Mouse (Mus musculus) cerebellum, adult 9-10 months (tissue): ENCODE results near the gene Mief1.

Experiments used
- DNase-seq: peaks from one replicate; pipeline ENCODE4 v3.0.0; 2022

Gene Mief1

GRCm38 (mm10) chr15:80228071-80228800, 5.6 kb upstream of the Mief1 start:
- DNase-seq: no peak

GRCm38 (mm10) chr15:80232331-80232730, 1.5 kb upstream of the Mief1 start:
- DNase-seq: no peak

GRCm38 (mm10) chr15:80233053-80233452, 765 bp upstream of the Mief1 start:
- peak; percentile 56 for DNase-seq

- no peak for DNase-seq
Measured at GRCm38 (mm10) chr15:80235535-80235934, 1.7 kb downstream of the Mief1 start, which contains the start of gene AC140267.1. AC140267.1 (plus strand) TSS chr15:80235835.

GRCm38 (mm10) chr15:80248135-80248534, 14.3 kb downstream of the Mief1 start:
- peak; percentile 65 for DNase-seq

GRCm38 (mm10) chr15:80248596-80248995, 14.8 kb downstream of the Mief1 start:
- no peak for DNase-seq

- no peak for DNase-seq
Measured at GRCm38 (mm10) chr15:80249672-80250071, 15.9 kb downstream of the Mief1 start.

GRCm38 (mm10) chr15:80250586-80250985, 16.8 kb downstream of the Mief1 start:
- DNase-seq: no peak

GRCm38 (mm10) chr15:80253530-80253929, 19.7 kb downstream of the Mief1 start:
- no peak for DNase-seq

- DNase-seq: no peak
Measured at GRCm38 (mm10) chr15:80254207-80254606, 20.4 kb downstream of the Mief1 start.

- peak; percentile 99 for DNase-seq
Measured at GRCm38 (mm10) chr15:80254847-80255645, 21.2 kb downstream of the Mief1 start, which contains the start of gene Atf4. Atf4 (plus strand) TSS chr15:80255184.

GRCm38 (mm10) chr15:80255646-80256121, 21.9 kb downstream of the Mief1 start:
- peak; percentile 77 for DNase-seq

GRCm38 (mm10) chr15:80256242-80256641, 22.4 kb downstream of the Mief1 start:
- no peak for DNase-seq

- DNase-seq: no peak
Measured at GRCm38 (mm10) chr15:80256656-80257601, 23.1 kb downstream of the Mief1 start.

- peak; percentile 77 for DNase-seq
Measured at GRCm38 (mm10) chr15:80257602-80258239, 23.9 kb downstream of the Mief1 start.

- no peak for DNase-seq
Measured at GRCm38 (mm10) chr15:80258240-80259170, 24.7 kb downstream of the Mief1 start.

- no peak for DNase-seq
Measured at GRCm38 (mm10) chr15:80259406-80260045, 25.7 kb downstream of the Mief1 start.

GRCm38 (mm10) chr15:80260677-80261076, 26.9 kb downstream of the Mief1 start:
- DNase-seq: peak; percentile 92

- DNase-seq: no peak
Measured at GRCm38 (mm10) chr15:80261100-80261499, 27.3 kb downstream of the Mief1 start.
